Mouse (Mus musculus): Measurements from ENCODE around the gene Notch3. TPM values are rescaled to one million over a fixed set of nuclear protein-coding genes. Genes with fewer than 3 reads are reported as not detected.
"Not testable (repeated sequence)": the region's sequence is repeated elsewhere in the genome, so short reads cannot be mapped to it uniquely, and the experiment has no call there.

The Notch3 gene
- polyA plus RNA-seq, 1 experiment: 1.5 TPM

DNA sequence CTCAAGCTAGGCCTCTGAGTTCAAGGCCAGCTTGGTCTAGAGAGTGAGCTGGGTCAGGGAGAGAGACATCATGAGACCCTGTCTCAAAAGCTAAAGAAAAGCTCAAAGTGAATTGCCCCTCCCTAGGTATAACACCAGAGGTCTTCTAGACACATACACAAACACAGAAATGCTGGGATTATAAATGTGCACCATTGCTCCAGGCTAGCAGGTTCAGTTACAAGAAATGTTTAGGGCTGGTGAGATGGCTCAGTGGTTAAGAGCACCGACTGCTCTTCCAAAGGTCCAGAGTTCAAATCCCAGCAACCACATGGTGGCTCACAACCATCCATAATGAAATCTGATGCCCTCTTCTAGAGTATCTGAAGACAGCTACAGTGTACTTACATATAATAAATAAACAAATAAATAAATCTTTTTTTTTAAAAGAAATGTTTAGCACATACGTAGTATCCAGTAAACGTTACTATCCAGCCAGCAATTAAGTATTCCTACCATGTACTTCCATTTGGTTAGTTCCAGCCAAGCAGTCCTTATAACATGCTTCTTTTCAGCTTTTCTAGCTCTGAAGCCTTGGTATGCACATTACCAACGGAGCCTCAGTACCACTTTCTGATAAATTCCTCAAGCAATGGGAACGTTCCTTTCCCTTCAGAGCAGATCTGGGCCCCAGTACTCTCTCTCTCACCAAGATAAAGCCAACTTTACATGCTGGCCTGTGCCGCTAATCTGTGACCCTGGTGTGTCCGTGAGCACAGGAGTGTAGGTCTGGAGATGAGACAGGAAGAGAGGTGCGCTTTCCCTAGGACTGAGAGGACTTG is 54.0 kb downstream of the Notch3 start:
- H3K27me3 ChIP-seq (ENCODE audit: control insufficient read depth, insufficient read depth, low read length): no peaks in the 10 kb centered on the region
- no peak overlapping the region for H3K4me3 ChIP-seq (ENCODE audit: control insufficient read depth, low read depth, low read length)
- no peak overlapping the region for H3K27ac ChIP-seq (ENCODE audit: control insufficient read depth, insufficient read depth, low read depth, low read length)
- peaks cover 17% of the 10 kb centered on the region for H3K4me1 ChIP-seq (ENCODE audit: control insufficient read depth, insufficient read depth, low read length)
- H3K36me3 ChIP-seq (ENCODE audit: control insufficient read depth, insufficient read depth, low read length): no peaks in the 10 kb centered on the region
- TF ChIP-seq POLR2A (IDR thresholded peaks at IDR 0.05; ENCODE audit: control insufficient read depth, low read depth, low read length) (no peak), CTCF (IDR thresholded peaks at IDR 0.05; ENCODE audit: control insufficient read depth, insufficient read depth, insufficient replicate concordance, low read depth, low read length) (no peak)

DNA sequence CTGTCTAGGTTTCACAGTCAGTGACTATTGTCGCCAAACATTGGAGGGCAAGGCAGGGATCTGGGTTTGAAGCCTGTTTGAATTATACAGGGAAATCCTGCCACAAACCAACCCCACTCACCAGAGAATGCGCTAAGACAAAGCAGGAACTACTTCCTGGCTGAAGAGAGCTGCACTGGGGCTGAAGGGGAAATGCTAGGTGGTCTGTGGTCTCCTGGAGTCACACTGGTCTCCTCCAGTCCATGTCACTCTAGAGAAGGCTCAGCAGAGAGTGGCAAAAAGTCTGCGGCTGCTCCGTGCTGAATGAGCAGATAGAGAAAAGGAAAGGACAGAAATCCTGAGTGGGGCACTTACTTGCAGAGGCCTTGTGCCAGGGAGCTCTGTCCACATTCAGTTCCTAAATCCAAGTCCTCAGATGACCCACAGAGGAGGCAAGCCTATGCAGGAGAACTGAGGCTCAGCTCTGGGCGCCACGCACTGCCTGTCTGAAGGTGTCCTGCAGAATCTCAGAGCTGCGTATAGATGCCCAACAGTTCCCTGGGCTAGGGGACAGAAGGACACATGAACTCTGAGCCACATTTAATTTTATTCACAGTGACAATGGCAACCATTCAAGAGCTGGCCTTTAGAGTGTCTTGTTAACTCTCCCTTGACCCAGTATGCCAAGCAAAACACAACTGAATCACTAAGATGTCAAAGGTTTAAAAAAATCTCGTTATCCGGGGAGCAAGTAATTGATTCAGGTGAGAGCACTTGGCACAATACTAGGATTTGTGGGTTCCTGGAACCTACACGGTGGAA is 55.5 kb downstream of the Notch3 start:
- no peak overlapping the region for H3K4me3 ChIP-seq (ENCODE audit: control insufficient read depth, low read depth, low read length)
- H3K27me3 ChIP-seq (ENCODE audit: control insufficient read depth, insufficient read depth, low read length): no peaks in the 10 kb centered on the region
- H3K36me3 ChIP-seq (ENCODE audit: control insufficient read depth, insufficient read depth, low read length): no peaks in the 10 kb centered on the region
- H3K27ac ChIP-seq (ENCODE audit: control insufficient read depth, insufficient read depth, low read depth, low read length): no peak overlapping the region
- peaks cover 14% of the 10 kb centered on the region for H3K4me1 ChIP-seq (ENCODE audit: control insufficient read depth, insufficient read depth, low read length)
- TF ChIP-seq CTCF (IDR thresholded peaks at IDR 0.05; ENCODE audit: control insufficient read depth, insufficient read depth, insufficient replicate concordance, low read depth, low read length) (no peak), POLR2A (IDR thresholded peaks at IDR 0.05; ENCODE audit: control insufficient read depth, low read depth, low read length) (no peak)

DNA sequence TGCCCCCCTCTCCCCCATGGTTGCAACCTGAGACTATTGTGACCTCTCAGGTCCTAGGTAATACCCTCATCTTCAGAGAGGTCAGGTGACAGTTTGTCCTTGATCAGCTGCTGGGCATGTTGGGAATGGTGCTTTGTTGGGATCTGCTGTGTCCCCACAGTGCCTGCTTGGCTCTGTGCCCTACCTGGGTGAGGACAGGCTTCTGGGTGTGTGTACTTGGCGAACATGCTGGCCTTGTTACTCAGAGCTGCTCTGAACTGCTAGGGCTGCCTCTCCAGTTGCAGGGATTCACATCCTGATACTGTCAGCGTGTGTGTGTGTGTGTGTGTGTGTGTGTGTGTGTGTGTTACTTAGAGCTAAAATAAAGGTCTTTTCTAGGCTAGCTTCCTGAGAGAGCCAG is 56.2 kb downstream of the Notch3 start:
- Histone ChIP-seq H3K27ac (ENCODE audit: control insufficient read depth, insufficient read depth, low read depth, low read length) (no peak overlapping the region), H3K4me3 (ENCODE audit: control insufficient read depth, low read depth, low read length) (no peak overlapping the region), H3K4me1 (ENCODE audit: control insufficient read depth, insufficient read depth, low read length) (peaks cover 14% of the 10 kb centered on the region), H3K36me3 (ENCODE audit: control insufficient read depth, insufficient read depth, low read length) (no peaks in the 10 kb centered on the region), H3K27me3 (ENCODE audit: control insufficient read depth, insufficient read depth, low read length) (no peaks in the 10 kb centered on the region)
- no peak for TF ChIP-seq CTCF (IDR thresholded peaks at IDR 0.05; ENCODE audit: control insufficient read depth, insufficient read depth, insufficient replicate concordance, low read depth, low read length)
- no peak for TF ChIP-seq POLR2A (IDR thresholded peaks at IDR 0.05; ENCODE audit: control insufficient read depth, low read depth, low read length)

DNA sequence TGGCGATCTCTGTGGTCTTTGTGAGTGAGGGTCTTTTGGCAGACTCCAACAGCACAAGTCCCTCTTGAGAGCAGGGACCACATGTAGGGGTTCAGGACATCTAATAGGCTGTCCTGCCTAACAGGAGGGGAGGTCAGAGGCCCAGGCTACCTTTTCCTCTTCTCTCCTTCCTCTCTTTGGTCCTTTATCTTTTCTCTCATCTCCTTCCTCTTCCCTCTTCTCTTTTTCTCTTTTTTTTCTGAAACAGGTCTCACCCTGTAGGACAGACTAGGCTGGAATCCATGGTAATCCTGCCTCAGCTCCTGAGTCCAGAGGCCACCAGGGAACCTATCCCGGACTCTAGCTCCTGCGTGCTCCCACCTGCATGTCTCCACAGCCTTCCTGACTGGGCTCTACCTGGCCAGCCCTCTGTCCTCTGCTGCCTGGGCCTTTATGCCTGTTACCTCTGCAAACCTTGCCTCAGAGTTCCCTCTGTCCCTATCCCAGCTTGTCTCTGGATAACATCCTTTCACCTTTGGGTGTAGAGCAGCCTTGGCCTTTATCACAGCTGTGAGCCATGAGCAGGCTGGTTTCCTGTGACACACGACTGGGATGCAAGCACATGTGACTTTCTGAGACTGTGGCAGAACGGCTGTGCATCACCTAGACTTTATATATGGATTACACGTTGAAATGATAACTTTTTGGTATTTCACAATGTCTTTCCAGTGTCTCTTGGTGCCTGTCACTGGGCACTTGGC is 57.3 kb downstream of the Notch3 start:
- Histone ChIP-seq H3K27me3 (ENCODE audit: control insufficient read depth, insufficient read depth, low read length) (no peaks in the 10 kb centered on the region), H3K27ac (ENCODE audit: control insufficient read depth, insufficient read depth, low read depth, low read length) (no peak overlapping the region), H3K4me1 (ENCODE audit: control insufficient read depth, insufficient read depth, low read length) (peaks cover 13% of the 10 kb centered on the region), H3K36me3 (ENCODE audit: control insufficient read depth, insufficient read depth, low read length) (no peaks in the 10 kb centered on the region), H3K4me3 (ENCODE audit: control insufficient read depth, low read depth, low read length) (no peak overlapping the region)
- TF ChIP-seq POLR2A (IDR thresholded peaks at IDR 0.05; ENCODE audit: control insufficient read depth, low read depth, low read length) (no peak), CTCF (IDR thresholded peaks at IDR 0.05; ENCODE audit: control insufficient read depth, insufficient read depth, insufficient replicate concordance, low read depth, low read length) (no peak)

DNA sequence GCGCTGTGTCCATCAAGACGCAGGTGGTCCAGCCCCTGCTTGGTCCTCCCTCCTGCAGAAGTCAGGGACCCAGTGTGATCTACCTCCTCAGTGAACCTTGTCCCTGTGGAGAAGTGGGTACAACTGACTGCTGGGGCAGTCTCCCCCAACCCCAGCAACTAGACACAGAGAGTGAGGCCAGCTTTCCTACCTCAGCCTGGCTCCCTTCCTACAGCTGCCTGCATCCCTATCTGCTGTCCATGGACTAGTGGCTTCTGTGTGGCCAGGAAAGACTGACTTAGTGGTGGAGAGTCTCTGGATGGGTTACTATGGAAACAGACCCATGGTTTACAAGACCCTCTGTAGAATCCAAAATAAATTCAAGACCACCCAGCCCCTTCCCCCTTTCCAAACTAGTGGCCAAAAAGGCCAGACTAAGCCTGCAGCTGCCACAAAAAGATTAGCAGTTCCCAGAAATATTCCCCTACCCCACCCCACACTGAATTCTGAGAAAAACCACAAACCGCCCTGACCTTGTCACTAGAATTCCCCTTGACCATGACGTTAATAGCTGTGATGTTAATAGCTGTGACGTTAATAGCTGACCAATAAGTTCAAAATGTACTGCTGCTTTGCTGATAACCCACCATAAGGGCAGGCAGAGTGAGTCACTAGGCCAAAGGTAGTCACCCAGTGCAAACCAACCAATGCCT is 58.2 kb downstream of the Notch3 start:
- not testable (repeated sequence) for H3K4me3 ChIP-seq (ENCODE audit: control insufficient read depth, low read depth, low read length); H3K36me3 ChIP-seq (ENCODE audit: control insufficient read depth, insufficient read depth, low read length); H3K4me1 ChIP-seq (ENCODE audit: control insufficient read depth, insufficient read depth, low read length); H3K27me3 ChIP-seq (ENCODE audit: control insufficient read depth, insufficient read depth, low read length); H3K27ac ChIP-seq (ENCODE audit: control insufficient read depth, insufficient read depth, low read depth, low read length)

DNA sequence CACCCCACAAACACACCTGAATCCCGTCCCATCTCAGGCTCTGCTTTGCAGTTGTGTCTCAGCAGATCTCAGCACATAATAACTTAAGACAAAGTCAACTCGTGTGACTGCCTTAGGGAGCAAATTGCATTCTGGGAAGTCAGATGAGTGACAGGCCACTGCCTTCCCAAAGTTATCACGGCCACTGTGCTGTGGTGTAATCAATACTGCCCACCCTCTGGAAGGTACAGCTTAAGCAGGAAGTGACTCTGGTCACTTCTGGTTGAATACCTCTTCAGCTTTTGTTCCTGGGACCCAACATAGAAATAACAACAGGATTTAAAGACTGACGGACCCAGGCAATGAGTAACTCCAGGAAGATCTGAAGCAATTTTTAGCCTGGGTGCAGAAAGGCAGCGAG is 58.8 kb downstream of the Notch3 start:
- TF ChIP-seq CTCF (IDR thresholded peaks at IDR 0.05; ENCODE audit: control insufficient read depth, insufficient read depth, insufficient replicate concordance, low read depth, low read length) (no peak), POLR2A (IDR thresholded peaks at IDR 0.05; ENCODE audit: control insufficient read depth, low read depth, low read length) (no peak)
- Histone ChIP-seq H3K27ac (ENCODE audit: control insufficient read depth, insufficient read depth, low read depth, low read length) (no peak overlapping the region), H3K27me3 (ENCODE audit: control insufficient read depth, insufficient read depth, low read length) (no peaks in the 10 kb centered on the region), H3K4me1 (ENCODE audit: control insufficient read depth, insufficient read depth, low read length) (peaks cover under 1% of the 10 kb centered on the region; the same call in 1 of the 2 replicates), H3K36me3 (ENCODE audit: control insufficient read depth, insufficient read depth, low read length) (no peaks in the 10 kb centered on the region), H3K4me3 (ENCODE audit: control insufficient read depth, low read depth, low read length) (no peak overlapping the region)
